ENCODE assay signal across 10 mouse cellular contexts in genomic region chr16:11980764-11981163, GRCm38 (mm10). TPM values are rescaled to one million over a fixed set of nuclear protein-coding genes. Genes with fewer than 3 reads are reported as not detected.
DNase-seq lines count a peak whose midpoint lies in the region; ATAC-seq and TF ChIP-seq lines count a peak whose summit lies in the region.
"Had no signal": no experiment of that assay in that cellular context is flagged by ENCODE, and none has a peak within 500 bp of the region (broad histone marks: within the 10 kb centered on the region; RNA-seq: fewer than 3 reads in every experiment).

No protein-coding gene starts in this region.

- H3K9me3 ChIP-seq in neural tube, embryonic 15.5 days (replicated peaks) = no peaks in the 10 kb centered on the region
- H3K9me3 ChIP-seq: liver, embryonic 13.5 days had no signal

- no peak overlapping the region for H3K4me3 ChIP-seq in gastrocnemius, adult 2 months
- H3K4me3 ChIP-seq in left cerebral cortex, adult 2 months = no peak overlapping the region
- no peak overlapping the region for H3K4me3 ChIP-seq in small intestine, adult 2 months (ENCODE audit: low read depth, low read length)
- H3K4me3 ChIP-seq in neural tube, embryonic 15.5 days (replicated peaks) = no peak overlapping the region
- H3K4me3 ChIP-seq: liver, embryonic 13.5 days had no signal

- H3K9ac ChIP-seq in neural tube, embryonic 15.5 days (replicated peaks) = no peak overlapping the region
- H3K9ac ChIP-seq: liver, embryonic 13.5 days had no signal

- peak; percentile 28 for DNase-seq in gastrocnemius, adult 2 months
- no peak for DNase-seq in gastrocnemius, postnatal 25 days
- peak; percentile 61 for DNase-seq in testis, postnatal 10 days (ENCODE audit: low spot score)
- DNase-seq in testis, postnatal 14 days (ENCODE audit: low spot score) = no peak
- DNase-seq in left cerebral cortex, adult 2 months (ENCODE audit: extremely low spot score in 1 of 2, low spot score in 2 of 2) = peak; percentile 55 to 71
- DNase-seq: liver, embryonic 13.5 days had no signal

- peak; percentile 64 for TF ChIP-seq CTCF in gastrocnemius, adult 2 months (IDR thresholded peaks at IDR 0.05)
- TF ChIP-seq CTCF in left cerebral cortex, adult 2 months (IDR thresholded peaks at IDR 0.05) = peak; percentile 75
- TF ChIP-seq CTCF in small intestine, adult 2 months (IDR thresholded peaks at IDR 0.05; ENCODE audit: extremely low read depth, insufficient read length, insufficient replicate concordance, low read depth, low read length) = peak; percentile 8; the same call in 1 of the 2 replicates

- H3K36me3 ChIP-seq in small intestine, adult 2 months (ENCODE audit: control insufficient read depth, insufficient read depth, low read length) = no peaks in the 10 kb centered on the region
- H3K36me3 ChIP-seq in neural tube, embryonic 15.5 days = no peaks in the 10 kb centered on the region
- H3K36me3 ChIP-seq: liver, embryonic 13.5 days had no signal

- peaks cover 28% of the 10 kb centered on the region for H3K27me3 ChIP-seq in small intestine, adult 2 months (ENCODE audit: control insufficient read depth, insufficient read depth, low read length)
- H3K27me3 ChIP-seq in neural tube, embryonic 15.5 days (replicated peaks) = peaks cover 27% of the 10 kb centered on the region

- H3K4me2 ChIP-seq in neural tube, embryonic 15.5 days = no peak overlapping the region
- H3K4me2 ChIP-seq: liver, embryonic 13.5 days had no signal

- no peak for TF ChIP-seq POLR2A in small intestine, adult 2 months (IDR thresholded peaks at IDR 0.05; ENCODE audit: low read depth, low read length)

- no peaks in the 10 kb centered on the region for H3K4me1 ChIP-seq in small intestine, adult 2 months (ENCODE audit: control insufficient read depth, insufficient read depth, insufficient read length, low read length)
- H3K4me1 ChIP-seq in neural tube, embryonic 15.5 days = peaks cover 24% of the 10 kb centered on the region

- WGBS in small intestine, adult 2 months = 20% methylated on average over 3 of the region's 3 CpGs
- 27% methylated on average over 3 of the region's 3 CpGs for WGBS in neural tube, embryonic 15.5 days

- H3K27ac ChIP-seq in gastrocnemius, adult 2 months = no peak overlapping the region
- no peak overlapping the region for H3K27ac ChIP-seq in left cerebral cortex, adult 2 months
- no peak overlapping the region for H3K27ac ChIP-seq in small intestine, adult 2 months (ENCODE audit: insufficient read depth, low read depth, low read length)
- H3K27ac ChIP-seq in neural tube, embryonic 15.5 days (replicated peaks) = no peak overlapping the region
- H3K27ac ChIP-seq: liver, embryonic 13.5 days had no signal

- peak; percentile 72 for ATAC-seq in frontal cortex, adult (ENCODE audit: low TSS enrichment)
- ATAC-seq in neural tube, embryonic 15.5 days (ENCODE audit: low FRiP score) = no peak
- ATAC-seq: Patski had no signal

- intact Hi-C loops in gastrocnemius, adult 2 months (cut with DNase I) = loop anchor here (2.0 kb wide), 1 partner anchor 218 kb away; no protein-coding TSS in a partner anchor
- intact Hi-C loops in left cerebral cortex, adult 2 months (cut with DNase I) = loop anchor here (10.0 kb wide), 4 partner anchors 404 to 1124 kb away; partner anchors contain the start of gene Ercc4

RNA-seq across cellular contexts. Expression of gene Shisa9, which starts 3.1 kb away (rescaled TPM):
- total RNA-seq in gastrocnemius, adult 2 months (2021) = not detected
- not detected for total RNA-seq in gastrocnemius, postnatal 25 days (2021)
- total RNA-seq in left cerebral cortex, adult 2 months (2021) = 10 to 100 TPM; 53.2 to 61.6 TPM
- 0.03 and 0.17 TPM in 2 replicates for polyA plus RNA-seq in small intestine, adult 2 months (2012; rRNA removed)
- 8.5 and 9.7 TPM in 2 replicates for polyA plus RNA-seq in neural tube, embryonic 15.5 days (2015; fragmentation: Nextera tagmentation; extraction: Ambion mirVana)

Comparison
In these comparisons a context has a peak if more than half of its experiments do, and no peak if none do; other contexts are left out.
1. DNase-seq: peak in gastrocnemius, adult 2 months (single experiment), testis, postnatal 10 days (single experiment) and left cerebral cortex, adult 2 months (2 of 2); none in gastrocnemius, postnatal 25 days (single experiment) and testis, postnatal 14 days (single experiment).
2. CTCF ChIP-seq: peak in every context shown above with its lines; median percentile 75 in left cerebral cortex, adult 2 months; 64 in gastrocnemius, adult 2 months; 8 in small intestine, adult 2 months.
3. RNA of gene Shisa9, which starts 3.1 kb away (total RNA-seq): 53.2 to 61.6 TPM in left cerebral cortex, adult 2 months; not detected in gastrocnemius, adult 2 months and not detected in gastrocnemius, postnatal 25 days; every median in the first group is over 10 times any median in the second.